Mouse (Mus musculus) adrenal gland, postnatal 14 days (tissue): Measurements from ENCODE around the gene Dclk1. TPM values are rescaled to one million over a fixed set of nuclear protein-coding genes. Genes with fewer than 3 reads are reported as not detected.
A peak's percentile ranks its signal among the peaks of the same experiment; 100 is the strongest.

ENCODE experiments used
- DNase-seq: peaks from one replicate; pipeline ENCODE4 v3.0.0; 2021; ENCODE audit warnings: mixed read lengths
- total RNA-seq: library from RNA; stranded (reverse); gene quantifications from 2 replicates; pipeline ENCODE4 v1.2.3, GENCODE M21; 2021

The Dclk1 gene
- total RNA-seq, 1 experiment from 2014 or later, result 5.0 TPM

DNA sequence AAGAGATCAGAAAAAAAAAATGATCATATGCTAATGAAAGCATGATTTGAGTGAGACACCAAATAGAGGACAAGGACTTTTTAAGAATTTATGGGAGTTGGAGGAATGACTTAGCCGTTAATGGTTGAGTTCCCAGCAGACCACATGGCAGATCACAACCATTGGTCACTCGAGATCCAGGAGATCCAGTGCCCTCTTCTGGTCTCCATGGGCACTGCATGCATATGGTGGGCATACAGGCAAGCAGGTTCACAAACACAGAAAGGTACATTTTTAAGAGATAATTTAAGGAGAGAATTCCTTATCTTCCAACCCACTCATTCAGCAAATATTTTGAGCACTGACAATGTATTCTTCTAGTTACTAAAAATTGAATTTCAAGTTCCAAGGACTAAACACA, 207.0 kb downstream of the Dclk1 start:
- no peak for DNase-seq

DNA sequence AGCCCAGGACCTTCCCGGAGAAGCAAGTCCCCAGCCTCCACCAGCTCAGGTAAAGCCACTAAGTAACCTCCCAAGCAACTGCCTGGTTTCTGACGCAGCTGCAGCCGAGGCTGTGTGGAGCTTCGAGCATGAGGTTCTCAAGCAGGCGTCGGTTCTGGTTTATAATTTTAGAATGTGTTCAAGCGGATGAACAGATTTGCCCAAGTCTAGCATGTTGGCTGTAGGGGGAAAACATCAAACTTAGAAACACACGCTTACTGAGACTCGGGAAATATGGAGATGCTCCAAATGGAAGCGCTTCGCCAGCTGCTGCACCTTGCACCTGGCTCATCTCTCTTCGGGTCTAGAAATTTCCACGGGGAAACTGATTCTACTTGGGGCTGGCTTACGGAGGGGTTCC, 208.9 kb downstream of the Dclk1 start:
- no peak for DNase-seq

DNA sequence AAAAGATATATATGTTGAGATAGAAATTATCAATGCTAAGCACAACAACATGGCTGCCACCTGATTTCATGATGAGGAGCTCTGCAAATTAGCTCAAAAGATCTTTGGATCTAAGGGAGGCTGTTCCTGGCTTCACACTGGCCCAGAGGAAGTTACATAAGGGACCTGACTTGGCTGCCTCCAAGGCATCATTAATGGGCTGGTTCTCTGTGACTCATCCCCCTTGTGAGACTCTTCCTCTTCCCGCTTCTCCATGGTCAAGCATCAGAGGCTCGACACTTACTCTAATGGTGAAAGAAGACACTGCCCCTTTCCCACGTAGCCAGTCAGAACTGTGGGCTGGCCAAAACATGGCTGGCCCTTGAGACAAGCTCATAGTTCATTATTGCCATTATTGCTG, 209.7 kb downstream of the Dclk1 start:
- no peak for DNase-seq

DNA sequence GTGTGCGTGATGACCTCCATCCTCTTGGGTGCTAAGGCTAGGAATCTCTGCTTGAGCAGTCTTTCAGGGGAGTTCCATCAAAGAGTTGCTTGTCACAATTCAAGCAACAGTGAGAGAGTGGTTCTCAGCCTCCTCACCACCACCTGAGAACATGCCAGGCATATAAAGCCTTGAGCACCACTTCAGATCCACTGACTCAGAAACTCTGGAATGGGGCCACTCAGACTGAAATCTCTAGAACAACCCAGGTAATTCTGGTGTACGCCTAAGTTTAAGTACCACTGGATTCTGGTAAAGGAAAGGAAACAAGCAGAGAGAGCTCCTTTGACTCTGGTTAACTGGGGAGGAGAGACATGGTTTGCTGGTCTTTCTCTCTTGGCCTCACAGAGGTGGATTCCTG, 210.3 kb downstream of the Dclk1 start:
- DNase-seq, result no peak

DNA sequence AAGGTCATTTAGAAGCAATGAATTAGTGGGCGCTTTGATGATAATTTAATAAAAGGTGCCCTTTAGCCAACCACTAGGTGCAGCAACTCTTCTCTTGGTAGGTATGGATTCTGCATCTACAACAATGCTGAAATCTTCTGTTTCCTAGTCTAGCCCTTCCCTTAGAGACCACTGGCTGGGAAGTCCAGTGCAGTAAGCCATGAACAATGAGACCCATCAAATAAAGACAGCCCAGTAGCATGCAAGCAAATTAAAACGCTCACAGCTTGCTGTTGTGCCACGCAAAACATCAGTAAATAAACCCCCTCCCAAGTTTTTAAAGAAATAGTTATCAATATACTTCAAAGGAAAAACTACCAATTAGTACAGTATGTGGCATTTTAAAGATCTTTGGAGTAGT, 218.9 kb downstream of the Dclk1 start:
- no peak for DNase-seq

DNA sequence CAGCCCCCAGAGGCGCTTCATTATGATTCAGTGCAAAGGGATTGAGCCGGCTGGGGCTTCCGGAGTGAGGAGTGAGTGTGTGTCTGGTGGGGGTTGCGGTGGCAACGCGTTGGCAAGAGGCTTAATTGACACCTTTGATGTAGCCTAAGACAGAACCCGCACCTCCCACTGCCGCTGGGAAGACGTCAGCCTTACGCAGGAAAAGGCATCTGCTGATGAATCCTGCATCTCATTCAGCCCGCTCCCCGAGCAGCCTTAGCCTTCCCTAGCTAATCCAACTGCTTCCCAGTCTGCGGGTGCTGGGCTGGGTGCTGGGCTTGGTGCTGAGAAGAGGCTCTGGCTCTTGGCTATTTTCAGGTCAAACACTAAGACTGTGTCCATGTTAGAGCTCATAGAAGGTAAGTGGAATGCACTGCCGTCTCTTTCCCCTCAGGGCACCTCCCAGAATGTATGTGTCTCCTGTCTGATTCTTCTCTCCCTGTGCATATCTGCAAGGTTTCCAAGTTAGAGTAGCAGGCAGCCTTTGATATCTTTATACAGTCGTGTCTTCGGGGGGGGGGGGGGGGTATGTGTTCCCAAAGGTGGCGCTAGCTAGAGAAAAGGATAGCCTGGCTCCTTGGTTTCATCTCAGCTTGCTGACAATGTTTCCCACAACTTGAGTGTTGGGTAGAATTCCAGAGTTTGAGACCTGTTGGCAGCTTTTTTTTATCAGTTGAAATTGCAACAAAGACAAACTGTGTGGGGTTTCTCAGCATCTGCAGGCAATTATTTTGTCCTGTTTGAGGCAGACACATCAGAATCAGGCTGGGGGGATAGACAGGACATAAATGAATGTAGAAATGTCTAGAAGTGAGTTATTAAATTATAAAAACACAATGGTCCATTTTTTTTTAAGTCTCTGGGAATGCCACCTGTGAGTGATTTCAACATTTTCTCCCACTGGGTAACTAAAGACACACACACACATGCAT, 219.8 kb downstream of the Dclk1 start:
- DNase-seq, result peak; percentile 58

DNA sequence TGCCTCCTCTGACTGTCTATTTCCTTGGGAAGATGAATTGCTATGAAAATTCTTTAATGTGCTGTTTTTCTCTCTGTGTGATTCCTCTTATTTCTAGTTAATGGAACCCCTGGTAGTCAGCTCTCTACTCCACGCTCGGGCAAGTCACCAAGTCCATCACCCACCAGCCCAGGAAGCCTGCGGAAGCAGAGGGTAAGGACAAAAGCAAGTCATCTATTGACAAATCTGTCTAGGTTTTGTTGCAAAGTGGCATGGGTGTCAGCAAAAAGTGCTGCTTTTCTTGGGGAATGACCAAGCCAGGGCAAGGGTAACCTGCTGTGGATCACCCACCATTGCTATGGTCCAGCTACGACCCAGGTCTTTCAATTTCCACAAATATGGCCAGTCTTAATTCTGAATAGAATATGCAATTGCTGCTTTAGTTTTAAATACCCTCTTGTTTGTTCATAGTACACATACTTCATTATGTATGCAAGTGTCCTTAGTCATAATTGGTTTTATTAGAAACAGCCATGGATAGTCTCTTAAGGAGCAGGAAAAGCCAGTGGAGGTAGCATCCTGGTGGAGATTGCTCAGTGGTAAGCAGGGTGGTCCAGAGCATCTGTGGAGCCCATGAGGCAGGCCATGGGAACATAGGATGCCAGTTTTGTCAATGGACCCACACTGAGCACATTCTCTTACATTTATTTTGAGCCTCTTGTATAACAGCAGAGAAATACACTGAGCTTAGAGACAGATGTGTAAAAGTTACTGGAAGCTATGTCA, 220.9 kb downstream of the Dclk1 start:
- no peak for DNase-seq

DNA sequence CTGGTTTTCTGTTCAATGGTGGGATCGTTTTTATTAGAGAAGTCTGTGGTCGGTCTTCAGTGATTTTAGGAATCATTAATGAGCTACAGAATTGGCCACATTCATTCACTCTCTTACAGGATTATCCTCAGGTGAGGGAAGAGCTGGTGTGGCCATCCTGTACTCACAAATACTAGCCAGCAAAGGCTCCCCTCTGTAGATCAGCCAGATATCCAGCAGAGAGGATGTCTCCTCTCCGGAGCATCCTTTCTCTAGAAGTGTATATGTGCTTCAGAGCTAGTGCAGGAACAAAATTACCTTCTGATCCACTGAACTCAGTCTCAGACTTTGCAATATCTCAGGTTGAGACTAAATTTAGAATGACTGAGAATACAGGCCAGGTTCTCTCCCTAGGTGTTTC, 222.1 kb downstream of the Dclk1 start:
- DNase-seq, result no peak

DNA sequence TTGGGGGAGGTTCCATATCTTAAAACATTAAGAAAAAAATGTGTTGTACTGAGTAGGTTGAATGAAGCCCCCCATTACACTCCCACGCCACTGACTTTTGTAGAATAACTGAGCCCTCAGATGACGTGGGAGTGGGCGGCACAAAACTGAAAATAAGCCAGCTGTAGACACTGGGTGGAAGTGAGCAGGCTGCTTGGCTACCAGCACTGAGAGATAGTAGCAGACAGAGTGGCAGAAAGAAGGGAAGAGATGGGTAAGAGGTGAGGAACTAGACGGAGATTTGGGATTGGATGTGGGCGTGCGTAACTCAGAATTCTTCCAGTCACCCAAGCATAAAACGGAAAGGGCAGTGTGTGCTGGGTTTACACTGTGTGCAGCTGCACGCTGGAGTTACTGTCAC, 223.6 kb downstream of the Dclk1 start:
- DNase-seq, result no peak

DNA sequence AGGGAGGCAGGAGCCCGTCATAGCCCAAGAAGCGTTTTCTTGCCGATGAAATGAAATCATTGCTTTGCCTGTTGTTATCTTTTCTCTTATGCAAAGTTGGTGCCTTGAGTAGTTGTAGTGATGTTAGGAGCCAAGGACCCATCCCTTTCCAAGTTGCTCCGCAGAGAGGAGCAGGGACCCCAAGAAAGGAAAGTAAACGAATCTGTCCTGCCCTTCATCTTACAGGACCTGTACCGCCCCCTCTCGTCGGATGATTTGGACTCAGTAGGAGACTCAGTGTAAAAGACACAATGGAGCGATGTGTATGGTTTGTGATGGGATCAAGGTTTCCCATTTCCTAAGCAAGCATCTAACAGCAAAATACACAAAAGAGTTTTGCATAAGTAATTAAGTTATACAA, 224.2 kb downstream of the Dclk1 start:
- no peak for DNase-seq

DNA sequence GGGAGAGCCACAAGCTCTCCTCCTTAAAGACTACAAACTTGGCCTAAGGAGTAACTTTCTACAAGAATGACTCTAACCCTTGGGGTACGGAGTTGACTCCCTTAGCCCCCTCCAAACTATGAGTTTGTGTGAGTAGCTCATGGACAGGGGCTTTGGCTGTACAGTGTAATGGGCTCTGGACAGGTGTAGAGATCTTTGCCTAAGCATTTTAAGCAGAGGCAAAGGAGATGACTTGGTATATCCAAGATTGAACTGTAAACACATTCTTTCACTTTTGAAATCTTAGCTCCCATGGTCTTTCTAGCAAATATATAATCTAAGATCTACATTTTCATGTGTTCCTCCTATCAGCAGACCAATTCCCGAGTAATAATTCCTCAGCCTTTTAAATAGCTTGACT, 229.9 kb downstream of the Dclk1 start, which contains the start of gene Gm21954:
Gm21954 (minus strand) TSS at position 101 of the 400 bp plus-strand sequence.
- DNase-seq, result no peak

DNA sequence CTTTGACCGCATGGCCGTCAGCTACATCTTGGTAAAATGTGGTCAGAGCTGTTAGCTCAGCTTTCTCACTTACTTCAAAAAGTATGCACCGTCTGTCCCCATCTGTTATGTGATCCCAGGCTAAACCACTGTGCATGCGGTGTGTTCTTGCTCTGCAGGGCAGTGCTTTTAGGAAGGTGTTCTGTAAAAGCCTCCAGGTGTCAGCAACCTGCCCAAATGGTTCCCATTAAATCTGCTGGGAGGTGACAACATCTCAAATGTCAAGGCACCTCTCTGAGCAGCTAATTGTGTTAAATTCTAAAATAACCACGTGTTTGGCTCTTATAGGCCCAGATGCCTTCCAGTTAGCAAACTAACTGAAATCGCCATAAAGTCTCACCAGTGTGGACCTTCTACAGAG, 231.0 kb downstream of the Dclk1 start:
- DNase-seq, result no peak

DNA sequence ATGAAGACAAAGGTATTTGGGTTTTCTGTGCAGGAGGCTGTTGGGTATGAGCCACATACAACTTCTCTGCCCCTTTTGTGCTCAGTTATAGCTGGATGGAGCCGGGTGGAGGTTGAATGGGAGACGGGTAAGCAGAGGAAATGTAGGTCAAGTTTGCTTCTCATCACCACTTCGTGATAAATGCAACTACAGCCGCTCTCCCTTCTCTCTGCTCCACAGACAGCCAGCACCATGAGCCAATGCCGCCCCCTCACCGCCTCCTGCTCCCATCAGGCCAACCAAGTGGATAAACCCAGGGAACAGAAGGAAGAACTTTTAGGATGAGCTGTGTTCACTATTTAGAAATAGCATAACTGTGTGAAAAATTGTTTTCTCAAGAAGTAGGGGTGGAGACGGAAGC, 234.5 kb downstream of the Dclk1 start:
- no peak for DNase-seq

DNA sequence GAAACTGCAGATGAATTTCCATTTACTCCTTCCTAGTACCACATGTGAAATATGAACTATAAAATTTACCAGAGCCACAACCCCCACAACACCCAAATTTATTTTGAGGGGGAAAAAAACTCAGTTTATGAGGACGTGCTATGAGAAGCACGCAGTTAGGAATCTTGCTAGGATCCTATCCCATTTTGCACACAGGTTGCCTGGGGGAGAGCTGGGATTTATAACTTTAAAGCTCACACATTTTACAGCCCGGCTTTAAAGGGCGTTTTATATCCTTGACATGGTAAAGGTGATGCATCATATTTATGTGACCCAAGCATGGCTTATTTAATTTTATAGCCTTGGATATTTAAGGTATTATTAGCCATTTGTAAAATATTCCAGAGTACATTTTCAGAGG, 237.1 kb downstream of the Dclk1 start:
- DNase-seq, result no peak

DNA sequence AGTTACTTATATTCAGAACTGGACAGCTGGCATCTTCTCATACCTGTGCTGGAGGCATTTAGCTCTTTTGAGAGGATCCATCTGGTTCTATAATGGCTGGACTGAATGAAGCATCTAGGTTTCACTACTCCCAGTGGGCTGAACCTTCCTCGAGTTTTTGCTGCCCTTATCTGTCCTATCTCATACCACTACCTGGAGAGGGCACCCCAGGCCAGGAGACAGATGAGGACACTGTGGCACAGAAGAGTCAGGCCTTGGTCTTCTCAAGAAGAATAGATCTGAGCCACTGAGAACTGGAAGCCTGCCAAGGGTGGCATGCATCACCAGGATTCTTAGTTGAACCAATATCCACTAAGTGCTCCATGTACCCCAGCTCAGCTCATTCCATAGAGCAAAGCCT, 239.0 kb downstream of the Dclk1 start:
- DNase-seq, result no peak

DNA sequence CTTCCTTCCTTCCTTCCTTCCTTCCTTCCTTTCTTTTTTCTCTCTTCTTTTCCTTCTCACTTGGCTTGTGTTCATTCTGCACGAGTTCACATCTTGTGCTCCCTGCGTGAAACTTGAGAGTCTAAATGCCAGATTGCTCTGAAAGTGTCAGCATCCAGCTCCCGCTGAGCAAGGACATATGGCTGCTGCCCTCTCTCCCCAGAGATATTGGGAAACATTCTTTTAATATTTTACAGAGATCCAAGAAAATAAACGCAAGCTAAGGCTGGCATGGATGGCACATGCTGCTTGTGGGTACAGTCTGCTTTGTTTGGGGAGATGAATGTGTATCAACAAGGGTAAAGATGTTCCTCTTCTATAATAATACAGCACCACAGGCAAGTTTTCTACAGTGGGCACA, 241.2 kb downstream of the Dclk1 start:
- no peak for DNase-seq

DNA sequence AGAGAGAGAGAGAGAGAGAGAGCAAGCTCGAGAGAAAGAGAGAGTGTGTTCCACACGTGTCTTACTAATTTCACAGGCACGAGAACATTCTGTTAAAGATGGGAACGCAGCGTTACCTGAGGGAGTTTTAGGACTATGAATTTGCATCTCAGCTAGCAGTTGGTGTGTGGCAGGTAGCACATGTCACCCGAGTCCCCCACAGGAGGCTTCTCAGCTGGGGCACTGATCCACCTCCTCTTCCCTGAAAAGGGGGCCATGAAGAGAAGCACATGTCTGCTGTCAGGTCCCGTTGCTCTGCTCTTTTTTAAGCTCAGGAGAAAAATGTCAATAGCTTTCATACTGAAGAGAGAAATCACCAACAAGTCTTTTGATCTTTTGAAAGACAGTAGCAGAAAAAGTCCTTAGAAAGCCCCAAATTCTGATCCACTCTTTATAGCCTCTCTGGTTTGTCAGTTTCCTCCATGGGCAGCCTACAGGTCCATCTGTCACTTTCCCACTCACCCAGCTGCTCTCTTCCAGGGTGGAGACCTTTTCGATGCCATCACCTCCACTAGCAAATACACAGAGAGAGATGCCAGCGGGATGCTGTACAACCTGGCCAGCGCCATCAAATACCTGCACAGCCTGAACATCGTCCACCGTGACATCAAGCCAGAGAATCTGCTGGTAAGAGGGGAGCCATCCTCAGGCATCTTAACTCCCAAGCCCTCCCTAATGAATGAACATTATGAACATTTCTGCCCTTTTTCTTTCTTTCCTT, 247.2 kb downstream of the Dclk1 start:
- DNase-seq, result no peak

DNA sequence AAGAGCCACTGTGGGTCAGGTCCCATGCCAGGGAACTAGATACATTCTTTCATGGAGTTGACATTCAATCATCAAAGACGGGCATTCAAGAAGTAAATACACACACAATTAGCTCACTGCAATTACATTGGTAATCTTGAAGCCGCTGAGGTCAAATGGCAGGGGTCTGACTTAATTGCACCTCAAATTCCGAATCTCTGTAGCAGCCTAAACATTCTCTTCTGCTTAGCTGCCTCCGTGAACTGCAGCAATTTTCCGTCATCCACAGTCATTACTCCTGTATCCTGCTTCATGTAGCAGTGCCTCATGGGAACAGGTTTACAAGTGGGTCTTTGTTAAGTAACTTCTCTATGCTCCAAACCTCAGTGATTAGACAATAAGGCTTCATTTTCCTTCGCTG, 249.9 kb downstream of the Dclk1 start:
- DNase-seq, result no peak

DNA sequence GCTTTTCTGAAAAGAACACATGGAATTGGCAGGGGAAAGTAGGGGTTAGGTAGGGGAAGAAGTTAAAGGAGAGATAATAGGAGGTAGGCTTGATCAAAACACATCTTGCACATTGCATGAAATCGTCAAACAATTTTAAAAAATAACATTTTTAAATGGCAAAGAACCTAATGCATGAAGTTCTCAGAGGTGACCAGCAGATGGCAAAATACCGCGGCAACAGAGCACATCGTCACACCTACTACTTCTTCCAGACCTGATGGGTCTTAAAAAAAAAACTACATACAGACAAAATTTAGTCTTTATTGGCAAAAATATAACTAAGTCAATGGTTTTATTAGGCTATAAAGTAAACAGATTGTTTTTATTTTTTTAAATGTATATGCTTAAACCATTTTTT, 252.2 kb downstream of the Dclk1 start:
- no peak for DNase-seq

DNA sequence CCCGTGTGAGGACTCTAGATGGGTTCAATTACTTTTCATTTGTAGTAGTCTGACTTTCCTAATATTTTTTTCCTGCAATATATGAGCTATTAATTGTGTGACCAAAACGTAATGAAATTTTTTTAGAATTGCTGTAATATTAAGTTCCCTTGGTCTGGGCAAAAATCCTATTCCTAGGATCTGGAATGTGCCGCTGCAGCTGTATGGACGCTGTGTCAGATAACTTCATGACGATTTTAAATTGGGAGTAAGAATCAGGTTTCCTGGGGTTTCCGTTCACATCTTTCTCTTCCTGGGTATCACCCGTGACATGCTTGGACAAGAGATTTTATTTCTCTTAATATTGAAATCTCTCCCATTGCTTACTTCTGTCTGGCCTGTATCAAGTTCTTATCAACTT, 253.1 kb downstream of the Dclk1 start:
- no peak for DNase-seq

DNA sequence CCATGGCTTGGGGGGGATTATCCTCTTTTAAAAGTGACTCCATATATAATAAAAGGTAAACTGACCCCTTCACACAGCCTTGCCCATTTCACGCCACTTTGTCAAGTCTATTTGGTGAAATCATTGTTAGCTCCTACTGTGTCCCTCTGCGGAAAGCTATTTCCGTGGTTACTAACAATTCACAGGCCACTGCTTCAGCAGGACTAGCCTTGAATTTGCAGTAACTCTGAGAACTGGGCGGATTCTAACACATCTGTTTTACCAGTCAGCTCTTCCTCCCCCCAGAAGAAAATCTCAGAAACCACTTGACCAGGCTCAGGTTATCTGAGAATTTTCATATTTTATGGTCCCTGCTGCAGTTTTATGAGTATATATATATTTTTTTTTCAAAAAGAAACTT, 253.7 kb downstream of the Dclk1 start:
- no peak for DNase-seq

DNA sequence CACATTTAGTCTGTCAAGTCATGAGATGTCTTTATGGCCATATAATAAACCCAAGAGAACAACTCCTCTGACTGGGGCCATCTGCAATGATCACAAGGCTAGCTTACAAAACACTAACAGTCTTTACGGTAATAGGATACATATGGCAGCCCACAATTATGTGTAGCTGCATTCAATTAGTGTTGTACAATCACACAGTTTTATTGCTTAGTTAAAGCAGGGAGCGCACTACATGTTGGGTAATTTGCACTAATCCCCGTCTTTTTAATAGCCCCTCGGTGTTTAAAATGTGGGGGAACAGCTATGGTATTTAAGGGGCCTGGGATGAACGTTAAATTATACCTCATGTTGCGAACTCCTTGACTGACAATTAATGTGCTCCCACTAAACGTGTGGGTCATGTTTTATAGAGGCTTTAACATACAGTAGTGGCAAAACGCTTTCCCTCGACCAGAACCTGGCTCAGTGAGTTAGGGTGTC, 254.3 kb downstream of the Dclk1 start:
- no peak for DNase-seq

DNA sequence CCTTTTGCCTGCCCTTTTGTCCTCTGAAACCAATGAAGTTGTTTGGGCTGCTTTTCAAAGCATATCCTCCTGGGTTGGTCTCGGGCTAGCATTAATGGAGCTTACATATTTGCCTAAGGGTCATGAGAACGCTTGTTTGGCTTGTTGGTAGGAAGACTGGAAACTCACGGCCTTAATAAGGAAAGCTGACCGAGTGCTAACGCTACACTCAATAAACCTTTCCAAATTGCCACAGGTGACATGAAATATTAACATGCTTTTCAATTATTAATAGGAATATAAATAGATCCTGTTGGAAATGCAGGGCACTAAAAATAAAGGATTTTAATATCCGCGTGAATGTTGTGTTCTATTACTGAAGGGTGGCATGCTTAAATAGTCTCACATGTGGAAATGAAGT, 257.1 kb downstream of the Dclk1 start:
- DNase-seq, result no peak
